Mouse (Mus musculus) embryonic stem cell, embryonic (primary cell): Measurements from ENCODE around the gene Ptp4a2.

ENCODE experiments used
- CTCF ChIA-PET, 4 experiments: fragments of 300-600 bp in 2 of 4; fragments of 350-600 bp in 2 of 4; sonication (Branson Sonifier 250); formaldehyde crosslinking; loops; one replicate each; lab custom pipeline; 2022; ENCODE audit warnings: inconsistent platforms in 2 of 4; lab: Charles Lee
- POLR2A ChIA-PET, 4 experiments: fragments of 300-600 bp in 2 of 4; fragments of 350-600 bp in 2 of 4; sonication (Branson Sonifier 250); formaldehyde crosslinking; loops; one replicate each; lab custom pipeline; 2022; ENCODE audit warnings: antibody characterized with exemption in 4 of 4, inconsistent platforms in 1 of 4; lab: Charles Lee

Ptp4a2 gene

DNA sequence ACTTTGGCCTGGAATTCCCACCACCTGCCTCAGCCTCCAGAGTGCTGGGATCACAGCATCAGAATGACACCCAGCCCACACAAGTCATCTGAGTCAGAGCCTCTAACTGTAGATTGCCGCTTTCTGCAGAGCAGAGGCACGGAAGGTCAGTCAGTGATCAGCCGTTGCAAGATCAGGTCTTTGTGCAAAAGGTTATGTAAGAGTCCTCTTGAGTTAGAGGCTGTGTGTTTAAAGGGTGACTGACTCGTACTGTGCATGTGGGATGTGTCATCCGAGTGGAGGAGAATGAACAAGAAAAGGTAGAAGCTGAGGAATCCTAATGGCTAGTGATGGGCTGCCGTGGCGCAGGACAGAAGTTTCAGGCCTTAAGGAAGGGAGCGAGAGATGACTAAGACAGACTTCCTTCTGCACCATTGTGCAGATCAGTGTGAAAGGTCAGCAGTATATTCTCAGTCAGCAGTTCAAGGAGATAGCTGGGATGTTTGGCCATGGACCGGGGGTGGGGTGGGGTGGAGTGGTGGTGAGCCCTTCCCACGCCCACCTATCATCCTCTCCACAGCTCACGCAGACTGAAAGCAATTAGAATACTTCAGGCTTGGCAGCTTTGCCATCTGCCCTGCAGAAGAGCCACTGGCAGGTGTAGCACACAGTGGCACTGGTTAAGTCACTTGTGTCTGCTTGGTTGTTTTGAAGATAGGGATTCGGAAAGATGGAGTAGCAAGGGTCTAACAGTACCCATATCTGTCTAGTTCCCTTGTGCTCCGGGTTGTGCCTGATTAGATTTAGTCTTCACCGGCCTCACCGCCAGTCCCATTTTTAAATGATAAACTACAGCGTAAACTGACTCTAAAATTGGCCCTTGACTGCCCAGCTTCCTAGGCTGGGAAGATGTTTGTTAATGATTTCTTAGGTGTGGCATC, 44.3 kb downstream of the Ptp4a2 start:
- ChIA-PET CTCF (interaction anchor here in 1 of 4 experiments (0.5 kb wide), 1 partner anchor 16 kb away, joined by 3 read pairs; no protein-coding TSS in a partner anchor), POLR2A (interaction anchor here in 2 of 4 experiments (0.6 to 1.3 kb wide), 5 partner anchors 8 to 15 kb away, joined by 3 to 5 read pairs (median 3); no protein-coding TSS in a partner anchor)

DNA sequence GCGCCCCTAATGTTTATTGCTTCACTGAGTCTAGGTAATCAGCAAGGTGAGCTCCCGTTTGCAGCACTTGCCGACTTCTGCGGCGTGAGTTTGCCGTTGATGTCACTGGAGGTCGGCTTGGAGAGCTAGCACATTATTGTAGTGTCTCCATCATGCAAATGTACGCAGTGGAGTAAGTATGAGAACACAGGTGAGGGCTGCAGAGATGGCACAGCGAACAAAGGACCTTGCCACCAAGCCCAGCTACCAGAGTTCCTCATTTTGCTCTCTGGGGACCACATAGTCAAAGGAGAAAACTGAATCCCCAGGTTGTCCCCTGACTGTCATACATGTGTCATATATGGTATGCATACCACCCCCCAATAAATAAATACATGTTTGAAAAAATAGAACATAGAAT, 49.4 kb downstream of the Ptp4a2 start:
- ChIA-PET POLR2A (interaction anchor here in 1 of 4 experiments (0.9 to 2.0 kb wide), 4 partner anchors 9 to 184 kb away, joined by 4 to 11 read pairs (median 5); no protein-coding TSS in a partner anchor), CTCF (interaction anchor here in 1 of 4 experiments (0.6 kb wide), 2 partner anchors 248 to 432 kb away, joined by 3 to 7 read pairs; no protein-coding TSS in a partner anchor)

DNA sequence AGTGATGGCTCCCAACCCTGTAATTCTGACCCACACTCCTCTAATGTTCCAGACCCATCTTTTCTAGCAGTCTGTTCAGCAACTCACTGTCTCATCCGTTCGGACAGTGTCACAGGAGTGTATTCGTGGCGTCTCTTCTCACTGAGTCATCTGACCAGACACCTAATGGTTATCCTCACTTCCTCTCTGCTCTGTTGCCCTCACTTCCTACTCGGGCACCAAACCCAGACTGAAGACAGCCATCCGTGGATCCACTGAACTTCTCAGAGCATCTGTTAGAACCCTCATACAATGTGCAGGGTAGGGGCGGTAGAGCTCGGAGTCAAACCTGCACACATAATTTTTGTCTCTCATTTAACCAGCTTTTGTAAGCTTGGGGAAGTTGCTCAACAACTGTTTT, 50.4 kb downstream of the Ptp4a2 start:
- CTCF ChIA-PET = interaction anchor here in 2 of 4 experiments (0.9 kb wide), 2 partner anchors 77 to 155 kb away, joined by 3 read pairs; no protein-coding TSS in a partner anchor
- POLR2A ChIA-PET = interaction anchor here in 2 of 4 experiments (0.7 to 1.6 kb wide), 4 partner anchors 11 to 71 kb away, joined by 3 to 6 read pairs (median 4); no protein-coding TSS in a partner anchor

- ChIA-PET POLR2A (interaction anchor here in 1 of 4 experiments (1.2 kb wide), 1 partner anchor 72 kb away, joined by 3 read pairs; no protein-coding TSS in a partner anchor), CTCF (interaction anchor here in 2 of 4 experiments (0.9 kb wide), 2 partner anchors 78 to 156 kb away, joined by 3 read pairs; no protein-coding TSS in a partner anchor)
Observed at GRCm38 (mm10) chr4:129862357-129862756, 51.3 kb downstream of the Ptp4a2 start.

- CTCF ChIA-PET = interaction anchor here in 2 of 4 experiments (0.5 to 0.6 kb wide), 2 partner anchors 9 to 429 kb away, joined by 3 read pairs; no protein-coding TSS in a partner anchor
Observed at GRCm38 (mm10) chr4:129866171-129866570, 55.2 kb downstream of the Ptp4a2 start.

DNA sequence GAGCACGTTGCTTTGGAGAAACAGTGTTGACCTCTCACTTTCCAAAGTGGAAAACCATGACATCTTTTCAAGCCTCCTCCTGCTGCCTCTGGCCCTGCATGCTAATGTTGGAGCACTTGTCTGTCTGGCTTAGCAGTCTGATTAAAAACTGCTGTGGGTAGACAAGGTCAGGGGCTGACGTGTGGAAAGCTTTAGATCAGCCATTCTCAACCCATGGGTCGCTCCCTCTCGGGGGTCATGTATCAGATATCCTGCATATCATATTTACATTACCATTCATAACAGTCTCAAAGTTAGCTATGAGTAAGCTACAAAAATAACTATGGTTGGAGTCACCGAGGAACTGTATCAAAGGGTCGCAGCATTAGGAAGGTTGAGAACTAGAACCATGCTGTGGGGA, 57.2 kb downstream of the Ptp4a2 start:
- POLR2A ChIA-PET = interaction anchor here in 3 of 4 experiments (0.7 to 2.7 kb wide), 6 partner anchors 8 to 16 kb away, joined by 3 to 11 read pairs (median 5); no protein-coding TSS in a partner anchor

More at GRCm38 (mm10) chr4:129866171-129866570, 55.2 kb downstream of the Ptp4a2 start:
- POLR2A ChIA-PET = interaction anchor here in 1 of 4 experiments (0.7 kb wide), 1 partner anchor 81 kb away, joined by 3 read pairs; no protein-coding TSS in a partner anchor

DNA sequence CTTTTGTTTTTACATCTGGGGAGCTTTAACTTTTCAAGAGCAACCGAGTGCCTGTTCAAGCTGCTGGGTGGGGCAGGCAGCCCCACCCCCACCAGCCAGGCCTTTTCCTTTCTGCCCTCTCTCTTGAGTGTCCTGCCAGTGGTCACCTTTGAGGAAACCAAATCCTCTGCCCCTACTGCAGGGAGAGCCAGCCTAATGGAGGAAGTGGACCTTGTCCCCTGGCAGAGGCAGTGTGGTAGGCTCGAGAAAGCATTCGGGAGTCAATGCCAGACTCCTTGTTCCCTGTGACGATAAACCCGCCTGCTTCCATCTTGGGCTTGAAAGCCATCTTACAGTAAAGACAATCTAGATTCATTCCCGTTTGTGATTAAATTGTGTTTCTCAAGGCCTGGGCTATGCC, 59.5 kb downstream of the Ptp4a2 start:
- ChIA-PET POLR2A (interaction anchor here in 2 of 4 experiments (0.5 to 2.7 kb wide), 7 partner anchors 11 to 87 kb away, joined by 3 to 11 read pairs (median 5); no protein-coding TSS in a partner anchor), CTCF (interaction anchor here (0.6 to 1.4 kb wide), 5 partner anchors 20 to 107 kb away, joined by 3 read pairs; no protein-coding TSS in a partner anchor)

More for the DNA sequence above, 57.2 kb downstream of the Ptp4a2 start:
- CTCF ChIA-PET = interaction anchor here in 2 of 4 experiments (0.6 to 1.2 kb wide), 3 partner anchors 9 to 260 kb away, joined by 3 read pairs; no protein-coding TSS in a partner anchor

- ChIA-PET CTCF (interaction anchor here in 2 of 4 experiments (0.6 to 1.0 kb wide), 6 partner anchors 12 to 830 kb away, joined by 3 to 5 read pairs (median 3); no protein-coding TSS in a partner anchor), POLR2A (interaction anchor here in 2 of 4 experiments (0.6 to 1.5 kb wide), 7 partner anchors 10 to 133 kb away, joined by 3 to 5 read pairs (median 4); no protein-coding TSS in a partner anchor)
Observed at GRCm38 (mm10) chr4:129872376-129872922, 61.4 kb downstream of the Ptp4a2 start.

GRCm38 (mm10) chr4:129874805-129875204, 63.8 kb downstream of the Ptp4a2 start:
- POLR2A ChIA-PET = interaction anchor here in 2 of 4 experiments (1.0 to 1.1 kb wide), 3 partner anchors 9 to 16 kb away, joined by 3 to 7 read pairs (median 3); no protein-coding TSS in a partner anchor
- CTCF ChIA-PET = interaction anchor here in 2 of 4 experiments (0.7 to 1.1 kb wide), 2 partner anchors 8 to 212 kb away, joined by 3 to 8 read pairs; no protein-coding TSS in a partner anchor

DNA sequence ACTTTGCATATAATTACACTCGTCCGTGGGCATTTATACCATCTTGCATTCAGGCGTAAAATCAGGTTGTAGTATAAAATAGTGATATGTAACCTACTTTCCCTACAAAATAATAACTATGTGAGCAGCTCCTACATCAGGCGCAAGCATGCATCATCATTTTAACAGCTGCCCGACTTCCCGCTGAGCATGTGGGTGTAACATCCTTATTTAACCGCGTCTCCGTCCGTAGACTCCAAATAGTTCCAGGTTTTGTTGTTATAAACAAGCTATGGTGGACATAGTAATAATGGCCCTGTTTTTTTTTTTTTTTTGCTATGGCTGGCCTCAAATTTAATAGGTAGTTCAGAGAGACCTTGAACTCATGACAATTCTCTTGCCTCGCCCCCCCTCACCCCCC, 64.4 kb downstream of the Ptp4a2 start:
- CTCF ChIA-PET = interaction anchor here in 1 of 4 experiments (0.5 to 1.1 kb wide), 2 partner anchors 53 to 212 kb away, joined by 4 to 8 read pairs; partner anchors contain the start of gene Spocd1
- POLR2A ChIA-PET = interaction anchor here in 2 of 4 experiments (0.7 to 1.1 kb wide), 4 partner anchors 8 to 71 kb away, joined by 3 to 7 read pairs (median 4); no protein-coding TSS in a partner anchor

DNA sequence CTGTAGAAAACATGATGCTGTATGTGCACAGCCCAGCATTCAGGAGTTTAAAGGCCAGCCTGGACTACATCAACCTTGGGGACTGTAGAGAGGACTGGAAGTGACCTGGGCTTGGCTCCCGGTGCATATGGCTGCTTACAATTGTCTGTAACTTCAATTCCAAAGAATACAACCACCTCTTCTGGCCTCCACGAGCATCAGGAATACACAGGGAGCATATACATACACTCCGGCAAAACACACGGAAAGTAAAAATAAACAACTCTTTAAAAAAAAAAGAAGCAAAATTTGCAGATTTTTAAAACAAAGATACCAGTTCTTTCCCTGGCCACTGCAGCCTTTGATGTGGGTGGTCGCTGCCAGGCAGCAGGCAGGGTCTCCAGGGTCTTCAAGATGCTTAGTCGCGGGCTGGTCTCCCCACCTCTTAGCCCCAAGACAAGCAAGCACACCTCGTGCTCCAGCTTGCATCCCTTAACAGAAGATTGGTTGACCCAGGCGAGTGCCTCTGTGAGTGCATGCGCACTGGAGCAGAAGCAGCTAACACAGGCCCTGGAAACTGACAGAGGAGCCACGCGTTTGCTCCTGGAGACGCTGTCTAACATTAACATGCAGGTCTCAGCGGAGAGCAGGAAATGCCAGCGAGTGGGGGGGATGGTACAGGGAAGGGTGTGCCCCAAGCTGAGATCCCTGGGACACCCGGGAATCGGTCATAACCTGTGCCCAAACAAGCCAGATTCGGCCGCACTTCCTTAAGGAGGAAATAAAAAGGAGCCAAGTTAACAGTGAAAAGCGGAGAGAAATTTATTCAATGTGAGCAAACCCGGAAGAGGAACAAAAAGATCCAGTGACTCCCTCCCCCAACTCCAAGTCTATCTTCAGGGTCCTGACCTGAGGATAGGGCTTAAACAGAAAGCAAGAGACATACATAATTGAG, 66.1 kb downstream of the Ptp4a2 start:
- ChIA-PET POLR2A (interaction anchor here in 3 of 4 experiments (0.6 to 1.5 kb wide), 13 partner anchors 10 to 482 kb away, joined by 3 to 5 read pairs (median 3); partner anchors contain the start of genes Pef1 (in 1 of the 3), Ptp4a2 (in 1 of the 3) and Zcchc17 (in 1 of the 3)), CTCF (interaction anchor here in 3 of 4 experiments (0.6 to 1.2 kb wide), 7 partner anchors 9 to 412 kb away, joined by 3 to 4 read pairs (median 3); no protein-coding TSS in a partner anchor)

DNA sequence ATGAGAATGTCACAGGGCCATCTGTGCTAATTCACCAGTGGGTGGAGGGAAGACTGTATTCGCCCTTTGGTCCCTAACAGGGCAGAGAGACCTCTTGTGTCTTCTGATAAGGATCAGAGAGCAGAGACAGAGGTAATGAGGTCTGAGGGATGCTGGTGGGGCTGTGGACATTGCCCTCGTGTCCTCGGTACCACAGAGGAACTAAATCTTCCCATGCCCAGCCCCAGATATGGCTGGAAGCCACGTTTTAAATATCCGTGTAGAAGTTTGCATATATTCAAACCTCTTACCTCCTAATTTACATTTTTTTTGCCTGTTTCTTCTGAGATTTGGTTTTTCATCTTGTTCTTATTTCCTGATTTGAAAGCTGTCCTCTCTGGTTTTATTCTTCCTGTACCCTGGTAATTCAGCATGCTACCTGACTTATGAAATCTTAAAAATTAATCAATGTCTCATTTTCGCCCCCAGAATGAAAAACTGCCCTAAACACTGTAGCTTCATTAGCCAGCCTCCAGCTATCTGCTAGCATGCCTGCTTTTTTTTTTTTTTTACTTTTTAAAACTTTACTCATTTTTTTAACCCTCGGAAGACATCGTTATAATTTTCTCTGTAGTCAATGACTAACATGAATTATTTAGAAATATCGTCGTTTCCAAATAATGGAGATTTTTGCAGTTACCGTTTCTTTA, 67.1 kb downstream of the Ptp4a2 start:
- POLR2A ChIA-PET = interaction anchor here in 3 of 4 experiments (0.6 to 1.5 kb wide), 10 partner anchors 9 to 1128 kb away, joined by 3 to 5 read pairs (median 3); partner anchors contain the start of genes Ptp4a2 (in 1 of the 3) and Zcchc17 (in 1 of the 3)
- CTCF ChIA-PET = interaction anchor here in 2 of 4 experiments (0.6 to 1.2 kb wide), 3 partner anchors 12 to 926 kb away, joined by 3 to 4 read pairs (median 3); no protein-coding TSS in a partner anchor

- ChIA-PET CTCF (no interaction called here), POLR2A (interaction anchor here in 1 of 4 experiments (1.2 kb wide), 1 partner anchor 68 kb away, joined by 3 read pairs; the partner anchor contains the start of gene Ptp4a2)
Observed at GRCm38 (mm10) chr4:129878656-129879145, 67.7 kb downstream of the Ptp4a2 start.

GRCm38 (mm10) chr4:129879206-129879780, 68.3 kb downstream of the Ptp4a2 start:
- POLR2A ChIA-PET = no interaction called here

GRCm38 (mm10) chr4:129880615-129881014, 69.6 kb downstream of the Ptp4a2 start:
- POLR2A ChIA-PET = interaction anchor here in 1 of 4 experiments (1.6 kb wide), 1 partner anchor 62 kb away, joined by 4 read pairs; no protein-coding TSS in a partner anchor

More at GRCm38 (mm10) chr4:129879206-129879780, 68.3 kb downstream of the Ptp4a2 start:
- CTCF ChIA-PET = no interaction called here

More at GRCm38 (mm10) chr4:129880615-129881014, 69.6 kb downstream of the Ptp4a2 start:
- CTCF ChIA-PET = interaction anchor here in 1 of 4 experiments (0.6 kb wide), 1 partner anchor 42 kb away, joined by 4 read pairs; no protein-coding TSS in a partner anchor
